Comparison of ENCODE assay signal across 25 mouse cellular contexts in the genomic region with DNA sequence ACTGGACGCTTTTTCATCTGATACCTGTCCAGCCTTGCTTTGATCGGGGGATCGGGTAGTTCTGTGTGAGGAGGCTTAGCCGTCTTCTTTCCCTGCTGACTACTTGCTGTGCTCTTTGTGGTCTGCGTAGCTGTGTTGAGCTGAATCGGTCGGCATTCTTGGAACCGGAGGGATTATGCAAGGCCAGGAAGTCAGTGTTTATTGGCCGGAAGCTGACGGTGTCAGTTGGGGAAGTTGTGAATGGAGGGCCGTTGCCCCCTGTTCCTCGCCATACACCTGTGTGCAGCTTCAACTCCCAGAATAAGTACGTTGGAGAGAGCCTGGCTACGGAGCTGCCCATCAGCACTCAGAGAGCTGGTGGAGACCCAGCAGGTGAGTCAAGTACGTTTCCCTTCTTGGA. TPM values are rescaled to one million over a fixed set of nuclear protein-coding genes. Genes with fewer than 3 reads are reported as not detected.
"Had no signal": no experiment of that assay in that cellular context is flagged by ENCODE, and none has a peak within 500 bp of the region (broad histone marks: within the 10 kb centered on the region; RNA-seq: fewer than 3 reads in every experiment).

No protein-coding gene starts in this region.

- DNase-seq: kidney, adult 11 months; kidney, adult 8-10 months; kidney, postnatal 10 days; kidney, postnatal 36 days; layer of hippocampus, postnatal 36 days; liver; liver, postnatal 0 days; lung, embryonic 14.5 days; retina, postnatal 1 day; right cerebral cortex, postnatal 25 days; spleen, adult 18-20 months; thymus, postnatal 25 days had no signal

- H3K27me3 ChIP-seq: kidney, embryonic 15.5 days; limb, embryonic 13.5 days; midbrain, embryonic 13.5 days; stomach, embryonic 15.5 days had no signal

- H3K9me3 ChIP-seq: kidney, embryonic 15.5 days; limb, embryonic 10.5 days; limb, embryonic 13.5 days; midbrain, embryonic 13.5 days; stomach, embryonic 15.5 days had no signal

- H3K4me1 ChIP-seq: kidney, embryonic 15.5 days; limb, embryonic 10.5 days; limb, embryonic 13.5 days; midbrain, embryonic 13.5 days; stomach, embryonic 15.5 days had no signal

- ATAC-seq: liver, postnatal 0 days; lung, postnatal 0 days; midbrain, embryonic 13.5 days; midbrain, embryonic 16.5 days had no signal

- H3K4me3 ChIP-seq: kidney, embryonic 15.5 days; limb, embryonic 10.5 days; limb, embryonic 13.5 days; midbrain, embryonic 13.5 days; stomach, embryonic 15.5 days had no signal

RNA-seq across cellular contexts. Expression of a gene that starts 40.3 kb away (rescaled TPM):
- total RNA-seq: layer of hippocampus, postnatal 10 days; layer of hippocampus, postnatal 36 days; left cerebral cortex, postnatal 25 days had no signal
- polyA plus RNA-seq: kidney, embryonic 15.5 days; limb, embryonic 10.5 days; limb, embryonic 13.5 days; liver, embryonic 14.5 days; liver, postnatal 0 days; lung, embryonic 14.5 days; macrophage; midbrain, embryonic 13.5 days; midbrain, embryonic 16.5 days; neural tube, embryonic 11.5 days; neural tube, embryonic 14.5 days; stomach, embryonic 15.5 days had no signal
